Comparison of ENCODE assay signal across 8 mouse cellular contexts in genomic region chrX:167276953-167277352, GRCm38 (mm10). TPM values are rescaled to one million over a fixed set of nuclear protein-coding genes. Genes with fewer than 3 reads are reported as not detected.
A peak's percentile ranks its signal among the peaks of the same experiment; 100 is the strongest.
DNase-seq lines count a peak whose midpoint lies in the region; ATAC-seq and TF ChIP-seq lines count a peak whose summit lies in the region.

No protein-coding gene starts in this region.

- H3K4me1 ChIP-seq in limb, embryonic 11.5 days (ENCODE audit: control insufficient read depth, insufficient read depth, low read length) = no peaks in the 10 kb centered on the region
- H3K4me1 ChIP-seq in midbrain, embryonic 13.5 days (replicated peaks) = no peaks in the 10 kb centered on the region
- no peaks in the 10 kb centered on the region for H3K4me1 ChIP-seq in spleen, adult 2 months (ENCODE audit: control insufficient read depth, insufficient read depth, insufficient read length)

- H3K9me3 ChIP-seq in limb, embryonic 11.5 days (ENCODE audit: control insufficient read depth, low read length) = no peaks in the 10 kb centered on the region
- H3K9me3 ChIP-seq in midbrain, embryonic 13.5 days = no peaks in the 10 kb centered on the region

- H3K4me2 ChIP-seq in limb, embryonic 11.5 days (ENCODE audit: low read depth, severe bottlenecking) = no peak overlapping the region
- H3K4me2 ChIP-seq in midbrain, embryonic 13.5 days (replicated peaks) = 0 out of 2 replicates have a peak overlapping the region, but pooled peaks have one; percentile 13

- WGBS in limb, embryonic 11.5 days = 29% methylated on average over 9 of the region's 9 CpGs
- WGBS in midbrain, embryonic 13.5 days = 24% methylated on average over 9 of the region's 9 CpGs
- WGBS in spleen, adult 2 months = 19% methylated on average over 9 of the region's 9 CpGs

- peak; percentile 44 to 62 for DNase-seq in adrenal gland, adult 18-20 months (ENCODE audit: low spot score in 2 of 2)
- peak; percentile 42 to 44 for DNase-seq in cerebellum, postnatal 36 days
- DNase-seq in gastrocnemius, postnatal 14 days = peak; percentile 44
- peak; percentile 27 to 52 for DNase-seq in kidney, adult 8-10 months
- peak; percentile 80 for DNase-seq in limb, embryonic 11.5 days (ENCODE audit: low spot score)
- peak; percentile 17 to 53 for DNase-seq in spleen, adult 2 months (ENCODE audit: low read depth in 1 of 2, low spot score in 2 of 2)

- H3K9ac ChIP-seq in limb, embryonic 11.5 days (ENCODE audit: low read length) = no peak overlapping the region
- H3K9ac ChIP-seq in midbrain, embryonic 13.5 days (replicated peaks) = no peak overlapping the region

- intact Hi-C loops in gastrocnemius, postnatal 14 days (cut with DNase I; ENCODE audit: low total_unique reads) = no loop called here

- H3K4me3 ChIP-seq in limb, embryonic 11.5 days (ENCODE audit: low read depth, low read length) = no peak overlapping the region
- no peak overlapping the region for H3K4me3 ChIP-seq in midbrain, embryonic 13.5 days (replicated peaks)
- 0 out of 2 replicates have a peak overlapping the region, but pooled peaks have one; percentile 40 for H3K4me3 ChIP-seq in spleen, adult 2 months (ENCODE audit: extremely low read depth, insufficient read depth, insufficient read length)

- H3K36me3 ChIP-seq in limb, embryonic 11.5 days (ENCODE audit: control insufficient read depth, insufficient read depth, low read length) = no peaks in the 10 kb centered on the region
- no peaks in the 10 kb centered on the region for H3K36me3 ChIP-seq in midbrain, embryonic 13.5 days
- no peaks in the 10 kb centered on the region for H3K36me3 ChIP-seq in spleen, adult 2 months (ENCODE audit: control insufficient read depth, insufficient read depth, low read length)

- H3K27ac ChIP-seq in limb, embryonic 11.5 days (replicated peaks; ENCODE audit: low read depth, low read length) = no peak overlapping the region
- H3K27ac ChIP-seq in midbrain, embryonic 13.5 days = no peak overlapping the region
- H3K27ac ChIP-seq in spleen, adult 2 months (ENCODE audit: insufficient read depth, low read length) = no peak overlapping the region

- ATAC-seq in limb, embryonic 11.5 days (ENCODE audit: insufficient number of reproducible peaks, low FRiP score, low TSS enrichment, low read depth) = no peak
- ATAC-seq in midbrain, embryonic 13.5 days = peak; percentile 63; the same call in 1 of the 2 replicates
- no peak for ATAC-seq in erythroid progenitor cell, adult 5-6 weeks (replicated peaks; ENCODE audit: low FRiP score, poor library complexity, severe bottlenecking)

- H3K27me3 ChIP-seq in limb, embryonic 11.5 days (ENCODE audit: control insufficient read depth, insufficient read depth, low read length) = no peaks in the 10 kb centered on the region; the same call in 1 of the 2 replicates
- peaks cover 23% of the 10 kb centered on the region; the same call in 1 of the 2 replicates for H3K27me3 ChIP-seq in midbrain, embryonic 13.5 days
- H3K27me3 ChIP-seq in spleen, adult 2 months (ENCODE audit: control insufficient read depth, insufficient read depth, low read length) = no peaks in the 10 kb centered on the region

- TF ChIP-seq CTCF in spleen, adult 2 months (IDR thresholded peaks at IDR 0.05; ENCODE audit: extremely low read depth, insufficient read depth, insufficient read length, insufficient replicate concordance) = peak; percentile 49; the same call in 1 of the 2 replicates

- TF ChIP-seq POLR2A in spleen, adult 2 months (IDR thresholded peaks at IDR 0.05; ENCODE audit: low read depth, low read length) = no peak

RNA-seq across cellular contexts. Expression of gene Tlr8, which starts 12.8 kb away (rescaled TPM):
- 1 to 10 TPM; 2.5 to 4.9 TPM for total RNA-seq in adrenal gland, adult 18-20 months (2021)
- total RNA-seq in gastrocnemius, postnatal 14 days (2021) = under 1 TPM; 0.45 to 0.95 TPM
- polyA plus RNA-seq in limb, embryonic 11.5 days (2014; fragmentation: Nextera tagmentation; extraction: Ambion mirVana) = 0.07 and 0.11 TPM in 2 replicates
- polyA plus RNA-seq in midbrain, embryonic 13.5 days (2015; fragmentation: Nextera tagmentation; extraction: Ambion mirVana) = 0.04 TPM in 1 of 2 replicates, not detected in the other
- polyA plus RNA-seq in spleen, adult 2 months (2012; rRNA removed) = 1.0 and 1.1 TPM in 2 replicates
- 5.4 and 9.0 TPM in 2 replicates for total RNA-seq in erythroid progenitor cell, adult 5-6 weeks (2015; ENCODE audit: low replicate concordance)
- total RNA-seq in erythroid progenitor cell, adult 5-6 weeks (2017; ENCODE audit: low replicate concordance) = 3.6 and 15.5 TPM in 2 replicates

RNA-seq across cellular contexts. Expression of gene Tlr7, which starts 53.4 kb away (rescaled TPM):
- total RNA-seq in adrenal gland, adult 18-20 months (2021) = 1 to 10 TPM; 3.0 to 7.0 TPM
- 1 to 10 TPM in 1 of 2 experiments, under 1 TPM in 1; 0.86 to 1.9 TPM for total RNA-seq in gastrocnemius, postnatal 14 days (2021)
- 0.27 and 0.45 TPM in 2 replicates for polyA plus RNA-seq in limb, embryonic 11.5 days (2014; fragmentation: Nextera tagmentation; extraction: Ambion mirVana)
- polyA plus RNA-seq in midbrain, embryonic 13.5 days (2015; fragmentation: Nextera tagmentation; extraction: Ambion mirVana) = 0.18 and 0.97 TPM in 2 replicates
- 1.8 and 2.6 TPM in 2 replicates for polyA plus RNA-seq in spleen, adult 2 months (2012; rRNA removed)
- 5.8 and 15.5 TPM in 2 replicates for total RNA-seq in erythroid progenitor cell, adult 5-6 weeks (2015; ENCODE audit: low replicate concordance)
- total RNA-seq in erythroid progenitor cell, adult 5-6 weeks (2017; ENCODE audit: low replicate concordance) = 3.6 and 3.9 TPM in 2 replicates
